9 mouse cellular contexts compared by ENCODE assay signal in the genomic region with DNA sequence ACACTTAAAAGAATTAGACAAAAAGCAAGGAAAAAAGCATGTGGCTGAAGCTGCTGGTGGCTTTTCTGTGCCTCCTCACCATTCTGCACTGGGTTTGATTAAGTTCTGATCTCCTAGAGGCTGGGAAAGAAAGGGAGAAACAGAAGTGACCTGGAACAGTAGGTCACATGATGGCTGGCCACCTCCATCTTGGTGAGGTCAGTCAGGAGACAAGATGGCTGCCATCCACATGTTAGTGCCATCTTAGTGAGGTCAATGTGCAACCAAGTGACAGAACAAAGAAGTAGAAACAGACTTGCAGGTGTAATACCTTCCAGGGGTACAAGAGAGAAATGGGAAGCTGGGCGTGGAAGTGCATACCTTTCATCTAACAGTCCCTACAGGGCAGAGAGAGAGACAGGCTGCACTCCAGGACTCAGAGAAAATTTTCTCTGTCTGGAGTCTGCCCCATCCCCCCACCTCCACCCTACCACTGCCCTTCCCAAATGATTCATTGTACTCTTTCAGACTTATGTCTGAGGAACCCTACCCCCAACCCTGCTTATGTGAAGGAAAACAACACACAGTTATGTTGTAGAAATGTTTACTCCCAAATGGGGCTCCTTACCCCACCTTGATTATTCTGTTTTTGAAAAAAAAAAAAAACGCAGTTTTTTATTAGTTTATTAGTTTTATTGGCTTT.
DNase-seq lines count a peak whose midpoint lies in the region; ATAC-seq lines count a peak whose summit lies in the region.
"Had no signal": no experiment of that assay in that cellular context is flagged by ENCODE, and none has a peak within 500 bp of the region (broad histone marks: within the 10 kb centered on the region; RNA-seq: fewer than 3 reads in every experiment).

No protein-coding gene starts in this region.

- ATAC-seq in megakaryocyte-erythroid progenitor cell, adult 5-6 weeks (replicated peaks; ENCODE audit: low FRiP score, low TSS enrichment, poor library complexity, severe bottlenecking) = no peak
- no peak for ATAC-seq in megakaryocyte, adult 5-6 weeks (ENCODE audit: poor library complexity, severe bottlenecking)

- DNase-seq in adrenal gland, postnatal 10 days = peak; percentile 19
- DNase-seq in adrenal gland, postnatal 4 days (ENCODE audit: low spot score in 2 of 2) = no peak
- peak; percentile 17 for DNase-seq in testis, postnatal 14 days (ENCODE audit: low spot score)
- DNase-seq in testis, postnatal 10 days (ENCODE audit: low spot score) = no peak
- DNase-seq in kidney, adult 9 months = peak; percentile 57
- no peak for DNase-seq in right cerebral cortex, postnatal 14 days
- DNase-seq: gastrocnemius, postnatal 10 days had no signal

Comparison
In these comparisons a context has a peak if more than half of its experiments do, and no peak if none do; other contexts are left out.
1. DNase-seq: peak in adrenal gland, postnatal 10 days (single experiment), testis, postnatal 14 days (single experiment) and kidney, adult 9 months (single experiment); none in adrenal gland, postnatal 4 days (0 of 2), testis, postnatal 10 days (single experiment) and right cerebral cortex, postnatal 14 days (single experiment).